Mouse (Mus musculus) kidney, adult 2 months (tissue): Measurements from ENCODE around the gene Pik3c2g.

Experiments used
- CTCF ChIP-seq: fragments of 200-500 bp; conservative IDR thresholded peaks from 2 replicates; pipeline ENCODE4 v1.5.1; 2011; ENCODE audit warnings: low read depth, mild to moderate bottlenecking, control low read depth, low read length, moderate library complexity, mixed read lengths; ENCODE audit not compliant: insufficient read depth, insufficient read length
- POLR2A ChIP-seq: fragments of 200-500 bp; IDR thresholded peaks from one replicate; pipeline ENCODE4 v1.6.1; 2011; ENCODE audit warnings: low read depth, low read length, control low read depth

- no peak for TF ChIP-seq POLR2A
- no peak for TF ChIP-seq CTCF
Observed at GRCm38 (mm10) chr6:139989597-139989996, 402.6 kb downstream of the Pik3c2g start.
